Mouse (Mus musculus) neural tube, embryonic 14.5 days (tissue): ENCODE measurements around the gene Usp3. TPM values are rescaled to one million over a fixed set of nuclear protein-coding genes. Genes with fewer than 3 reads are reported as not detected.

Experiments
- ATAC-seq: fragments of 200-750 bp; cut with Nextera tagmentation; 2 replicates; pipeline ENCODE4 v1.8.0; 2017; ENCODE audit warnings: low read depth, mild to moderate bottlenecking, moderate TSS enrichment, moderate library complexity
- H3K27ac ChIP-seq: fragments of 300-500 bp; sonication (generic); 2 replicates; pipeline ENCODE4 v1.5.1; 2014; ENCODE audit warnings: low read depth, mild to moderate bottlenecking, control low read depth, low read length, moderate library complexity, mixed read lengths
- H3K27me3 ChIP-seq: fragments of 300-500 bp; sonication (generic); 2 replicates; pipeline ENCODE4 v1.6.1; 2014; ENCODE audit warnings: low read length; ENCODE audit not compliant: control insufficient read depth, insufficient read depth
- H3K36me3 ChIP-seq: fragments of 300-500 bp; sonication (generic); 2 replicates; pipeline ENCODE4 v1.6.1; 2014; ENCODE audit warnings: low read length, mixed read lengths; ENCODE audit not compliant: control insufficient read depth, insufficient read depth
- H3K4me1 ChIP-seq: fragments of 300-500 bp; sonication (generic); 2 replicates; pipeline ENCODE4 v1.6.1; 2014; ENCODE audit warnings: low read length; ENCODE audit not compliant: control insufficient read depth, insufficient read depth
- H3K4me2 ChIP-seq: fragments of 300-500 bp; sonication (generic); 2 replicates; pipeline ENCODE4 v1.6.1; 2014; ENCODE audit warnings: mild to moderate bottlenecking, low read depth, low read length, control low read depth
- H3K4me3 ChIP-seq: fragments of 300-500 bp; sonication (generic); 2 replicates; pipeline ENCODE4 v1.5.1; 2014; ENCODE audit warnings: low read depth, low read length, control low read depth, mixed read lengths
- H3K9ac ChIP-seq: fragments of 300-500 bp; sonication (generic); replicated peaks from 2 replicates; pipeline ENCODE4 v1.6.1; 2014; ENCODE audit warnings: low read depth, mild to moderate bottlenecking, control low read depth, low read length, mixed read lengths
- H3K9me3 ChIP-seq: fragments of 300-500 bp; sonication (generic); 2 replicates; pipeline ENCODE4 v1.6.1; 2016; ENCODE audit warnings: low read length; ENCODE audit not compliant: control insufficient read depth
- WGBS: fragments of 180-500 bp; shearing (Covaris S2); extraction: QIAGEN DNeasy Blood & Tissue Kit; methylation state at CpG from one replicate; pipeline ENCODE4 v1.1.7; 2014; 5-methylcytosine and 5-hydroxymethylcytosine counted together
- polyA plus RNA-seq: library from polyadenylated mRNA; unstranded; fragments of >200 nt; fragmentation: Nextera tagmentation; extraction: Ambion mirVana; gene quantifications from 2 replicates; pipeline ENCODE4 v1.2.1, GENCODE M21; 2014

Usp3 gene
- polyA plus RNA-seq, 1 experiment from 2014 or later = 73.7 TPM

DNA sequence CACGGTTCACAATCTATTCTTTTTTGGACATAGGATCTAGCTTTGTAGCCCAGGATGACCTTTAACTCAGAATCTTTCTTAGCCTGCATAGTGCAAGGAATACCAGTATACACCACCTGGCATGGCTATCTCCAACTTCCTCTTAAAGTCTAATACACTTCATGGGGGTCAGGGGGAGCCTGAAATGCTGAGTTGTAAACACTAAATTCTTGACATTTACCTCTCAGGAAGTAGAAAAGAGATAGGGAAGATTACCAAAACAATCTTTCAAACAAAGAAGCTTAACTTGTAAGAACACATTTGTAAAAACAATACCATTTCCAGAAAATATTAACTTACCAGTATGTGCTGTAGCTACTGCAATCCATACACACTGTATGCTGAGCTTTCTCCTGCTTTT, 30.7 kb downstream of the Usp3 start:
- no peak overlapping the region for H3K4me2 ChIP-seq
- H3K9me3 ChIP-seq = no peaks in the 10 kb centered on the region
- H3K27ac ChIP-seq = no peak overlapping the region
- H3K9ac ChIP-seq = no peak overlapping the region
- no peaks in the 10 kb centered on the region for H3K36me3 ChIP-seq
- 83% methylated on average over 1 of the region's 1 CpGs for WGBS
- no peak for ATAC-seq
- no peaks in the 10 kb centered on the region for H3K4me1 ChIP-seq
- H3K27me3 ChIP-seq = no peaks in the 10 kb centered on the region
- no peak overlapping the region for H3K4me3 ChIP-seq

DNA sequence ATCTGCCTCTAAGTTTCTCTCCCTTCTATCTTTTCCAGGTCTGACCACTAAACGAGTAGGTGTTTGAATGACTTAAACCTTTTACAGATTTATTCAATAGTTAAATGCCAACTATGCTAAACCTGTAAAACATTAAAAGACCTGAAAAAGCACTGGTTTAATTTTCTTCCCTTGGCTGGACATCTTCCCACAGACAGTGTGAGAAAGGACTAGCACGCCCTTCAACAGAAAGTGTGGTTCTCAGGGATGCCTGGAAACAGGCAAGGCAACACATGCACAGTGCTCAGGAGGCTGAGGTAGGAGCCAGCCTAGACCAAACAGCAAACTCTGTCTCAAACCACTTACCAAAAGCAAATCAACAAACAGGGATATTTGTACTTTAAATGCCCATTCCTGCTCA, 31.4 kb downstream of the Usp3 start:
- no peak overlapping the region for H3K27ac ChIP-seq
- ATAC-seq = no peak
- H3K4me3 ChIP-seq = no peak overlapping the region
- no peaks in the 10 kb centered on the region for H3K27me3 ChIP-seq
- no peak overlapping the region for H3K9ac ChIP-seq
- H3K9me3 ChIP-seq = no peaks in the 10 kb centered on the region
- H3K36me3 ChIP-seq = no peaks in the 10 kb centered on the region
- 94% methylated on average over 2 of the region's 2 CpGs for WGBS
- no peak overlapping the region for H3K4me2 ChIP-seq
- no peaks in the 10 kb centered on the region for H3K4me1 ChIP-seq

DNA sequence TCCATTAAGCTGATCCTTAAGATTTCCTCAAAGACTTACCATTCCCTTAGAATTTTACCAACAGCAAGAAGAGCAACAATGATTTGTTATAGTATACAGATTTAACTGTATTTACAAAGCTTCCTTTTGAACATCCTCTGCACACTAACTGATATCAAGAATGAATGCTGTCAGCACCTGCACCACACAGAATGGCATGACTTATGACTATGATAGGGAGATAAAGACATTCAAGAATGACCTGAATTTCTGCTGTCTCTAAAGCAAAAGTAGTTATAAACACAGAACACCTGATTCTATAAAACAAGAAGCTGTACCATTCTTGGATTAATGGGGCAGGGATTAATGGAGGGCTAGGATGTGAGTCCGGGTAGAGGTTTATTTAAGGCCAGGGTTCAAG, 32.2 kb downstream of the Usp3 start:
- 69% methylated on average over 1 of the region's 1 CpGs for WGBS
- Histone ChIP-seq H3K4me1 (no peaks in the 10 kb centered on the region), H3K27ac (no peak overlapping the region), H3K27me3 (no peaks in the 10 kb centered on the region), H3K36me3 (no peaks in the 10 kb centered on the region), H3K4me2 (no peak overlapping the region), H3K9me3 (no peaks in the 10 kb centered on the region), H3K4me3 (no peak overlapping the region), H3K9ac (no peak overlapping the region)
- ATAC-seq = no peak

DNA sequence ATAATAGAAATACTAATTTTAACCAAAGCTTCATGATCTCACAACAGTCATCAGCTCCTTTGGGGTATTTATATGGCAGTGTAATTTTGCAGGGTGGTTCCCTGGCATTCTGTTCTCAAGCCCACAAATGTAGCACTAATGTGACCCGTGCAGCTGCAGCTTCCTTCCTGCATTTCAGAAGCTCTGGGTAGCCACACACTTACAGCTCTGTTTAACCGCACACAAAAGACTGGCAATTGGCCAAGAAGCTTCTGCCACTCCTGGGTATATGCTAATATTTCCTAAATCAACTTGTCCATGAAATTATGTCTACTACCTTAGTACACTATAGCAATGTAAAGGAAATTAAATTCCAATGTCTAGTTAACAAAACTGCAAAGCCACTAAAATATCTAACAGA, 32.6 kb downstream of the Usp3 start:
- 12% methylated on average over 2 of the region's 2 CpGs for WGBS
- no peaks in the 10 kb centered on the region for H3K36me3 ChIP-seq
- H3K4me2 ChIP-seq = no peak overlapping the region
- no peaks in the 10 kb centered on the region for H3K9me3 ChIP-seq
- H3K9ac ChIP-seq = no peak overlapping the region
- no peak overlapping the region for H3K4me3 ChIP-seq
- ATAC-seq = peak; percentile 51; the same call in 1 of the 2 replicates
- H3K27me3 ChIP-seq = no peaks in the 10 kb centered on the region
- H3K27ac ChIP-seq = no peak overlapping the region
- H3K4me1 ChIP-seq = no peaks in the 10 kb centered on the region

DNA sequence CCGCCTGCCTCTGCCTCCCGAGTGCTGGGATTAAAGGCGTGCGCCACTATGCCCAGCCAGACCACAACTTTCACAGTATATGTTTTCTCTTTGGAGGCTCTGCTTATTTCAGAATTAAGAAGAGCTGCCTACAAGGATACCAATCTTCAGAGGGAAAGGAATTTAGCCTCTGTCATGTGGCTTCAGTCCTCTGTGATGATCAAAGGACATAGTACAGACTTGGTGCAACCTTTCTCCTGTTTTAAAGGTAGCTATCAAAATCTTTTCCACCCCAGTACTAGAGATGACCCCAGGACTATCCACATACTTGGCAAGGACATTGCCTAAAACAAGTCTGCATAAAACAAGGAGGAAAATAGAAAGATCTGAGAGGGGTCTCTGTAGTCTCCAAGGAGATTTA, 34.0 kb downstream of the Usp3 start:
- H3K27ac ChIP-seq = no peak overlapping the region
- no peak overlapping the region for H3K4me3 ChIP-seq
- 96% methylated on average over 4 of the region's 4 CpGs for WGBS
- no peaks in the 10 kb centered on the region for H3K9me3 ChIP-seq
- H3K36me3 ChIP-seq = no peaks in the 10 kb centered on the region
- no peak overlapping the region for H3K9ac ChIP-seq
- no peak overlapping the region for H3K4me2 ChIP-seq
- ATAC-seq = no peak
- H3K4me1 ChIP-seq = no peaks in the 10 kb centered on the region
- H3K27me3 ChIP-seq = no peaks in the 10 kb centered on the region

DNA sequence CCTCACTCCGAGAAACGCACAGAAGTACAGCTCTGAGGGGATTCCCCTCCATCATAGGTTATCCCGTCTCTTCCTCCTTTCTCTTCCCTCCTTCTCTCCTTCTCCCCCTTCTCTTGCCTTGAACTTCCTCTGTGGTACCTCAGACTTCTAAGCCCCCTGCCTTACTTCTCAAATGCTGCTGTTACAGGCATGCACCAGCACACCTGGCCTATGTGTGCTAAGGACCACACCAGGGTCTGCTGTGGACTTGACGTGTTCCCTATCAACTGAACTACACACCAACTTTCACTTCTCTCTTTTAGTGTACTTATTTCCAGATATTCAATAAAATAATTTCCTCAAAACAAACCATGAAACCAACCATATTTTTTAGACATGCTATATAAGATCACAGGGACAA, 50.2 kb downstream of the Usp3 start:
- Histone ChIP-seq H3K4me3 (no peak overlapping the region), H3K27ac (no peak overlapping the region), H3K36me3 (peaks cover 20% of the 10 kb centered on the region), H3K9me3 (no peaks in the 10 kb centered on the region), H3K9ac (no peak overlapping the region), H3K27me3 (no peaks in the 10 kb centered on the region), H3K4me1 (no peaks in the 10 kb centered on the region), H3K4me2 (no peak overlapping the region)
- WGBS = 87% methylated on average over 4 of the region's 4 CpGs
- no peak for ATAC-seq

DNA sequence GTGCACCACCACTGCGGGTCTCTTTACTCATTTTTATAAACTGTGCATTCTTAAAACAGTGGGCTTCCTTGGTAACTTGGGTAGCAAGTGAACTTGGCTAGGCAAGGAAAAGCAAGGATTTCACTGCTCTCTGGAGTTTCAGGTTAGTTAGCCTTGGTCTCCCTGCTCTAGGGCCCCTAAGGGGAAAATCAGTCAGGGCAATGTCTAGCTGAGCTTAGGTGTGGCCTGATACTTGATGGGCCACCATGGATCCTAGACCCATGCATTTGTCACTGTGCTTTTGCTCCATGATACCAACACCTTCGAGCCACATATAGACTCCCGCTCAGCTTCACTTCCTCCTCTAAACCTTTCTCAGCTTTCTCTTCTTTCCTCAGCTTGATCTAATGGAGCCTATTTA, 71.3 kb downstream of the Usp3 start:
- H3K4me2 ChIP-seq = no peak overlapping the region
- no peak overlapping the region for H3K4me3 ChIP-seq
- ATAC-seq = no peak
- 99% methylated on average over 3 of the region's 3 CpGs for WGBS
- H3K27me3 ChIP-seq = no peaks in the 10 kb centered on the region
- H3K36me3 ChIP-seq = peaks cover 56% of the 10 kb centered on the region
- no peak overlapping the region for H3K9ac ChIP-seq
- no peaks in the 10 kb centered on the region for H3K9me3 ChIP-seq
- 0 out of 2 replicates have a peak, but pooled peaks cover 5% of the 10 kb centered on the region for H3K4me1 ChIP-seq
- H3K27ac ChIP-seq = no peak overlapping the region

DNA sequence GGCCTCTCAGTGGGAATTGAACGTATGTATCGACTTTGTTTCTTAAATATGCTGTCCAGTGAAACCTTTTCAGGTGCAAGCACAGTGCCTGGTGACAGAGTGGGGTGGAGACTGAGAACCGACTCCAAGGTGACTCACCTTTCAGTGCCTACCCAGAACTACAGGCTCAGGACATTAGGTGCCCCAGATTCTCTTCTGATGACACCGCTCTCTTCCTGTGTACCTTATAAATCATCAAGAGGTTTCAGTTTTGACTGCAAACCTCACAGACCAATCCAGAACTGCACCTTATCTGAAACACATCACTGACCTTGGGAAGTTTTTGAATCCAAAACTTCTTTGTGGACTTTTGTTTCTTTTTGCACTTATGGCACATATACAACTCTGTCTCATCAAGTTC, 72.6 kb downstream of the Usp3 start:
- H3K9ac ChIP-seq = no peak overlapping the region
- H3K9me3 ChIP-seq = no peaks in the 10 kb centered on the region
- no peak for ATAC-seq
- 95% methylated on average over 4 of the region's 4 CpGs for WGBS
- H3K36me3 ChIP-seq = peaks cover 58% of the 10 kb centered on the region
- 0 out of 2 replicates have a peak, but pooled peaks cover 5% of the 10 kb centered on the region for H3K4me1 ChIP-seq
- H3K4me3 ChIP-seq = no peak overlapping the region
- no peak overlapping the region for H3K27ac ChIP-seq
- H3K27me3 ChIP-seq = no peaks in the 10 kb centered on the region
- H3K4me2 ChIP-seq = no peak overlapping the region

DNA sequence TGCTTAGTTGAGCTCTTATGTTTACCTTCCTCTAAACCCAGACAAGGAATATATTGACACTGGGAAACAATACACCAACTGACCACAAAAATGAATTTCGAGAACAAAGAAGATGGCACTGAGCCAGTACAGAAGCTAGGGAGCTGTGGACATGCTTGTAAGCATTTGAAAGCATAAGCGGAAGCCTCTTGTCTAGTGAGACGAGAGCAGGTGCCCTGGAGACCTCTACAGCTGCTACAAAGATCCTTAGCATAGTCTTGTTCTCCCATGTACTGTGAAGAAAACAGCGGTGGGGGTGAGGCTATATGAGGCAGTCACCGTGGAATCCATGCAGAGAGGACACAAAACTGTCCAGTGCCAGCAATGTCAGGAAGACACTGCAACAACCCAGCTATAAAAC, 74.0 kb downstream of the Usp3 start:
- Histone ChIP-seq H3K4me2 (no peak overlapping the region), H3K4me3 (no peak overlapping the region), H3K9me3 (no peaks in the 10 kb centered on the region), H3K36me3 (peaks cover 51% of the 10 kb centered on the region), H3K4me1 (0 out of 2 replicates have a peak, but pooled peaks cover 5% of the 10 kb centered on the region), H3K27me3 (no peaks in the 10 kb centered on the region), H3K9ac (no peak overlapping the region), H3K27ac (no peak overlapping the region)
- 35% methylated on average over 5 of the region's 5 CpGs for WGBS
- ATAC-seq = no peak

DNA sequence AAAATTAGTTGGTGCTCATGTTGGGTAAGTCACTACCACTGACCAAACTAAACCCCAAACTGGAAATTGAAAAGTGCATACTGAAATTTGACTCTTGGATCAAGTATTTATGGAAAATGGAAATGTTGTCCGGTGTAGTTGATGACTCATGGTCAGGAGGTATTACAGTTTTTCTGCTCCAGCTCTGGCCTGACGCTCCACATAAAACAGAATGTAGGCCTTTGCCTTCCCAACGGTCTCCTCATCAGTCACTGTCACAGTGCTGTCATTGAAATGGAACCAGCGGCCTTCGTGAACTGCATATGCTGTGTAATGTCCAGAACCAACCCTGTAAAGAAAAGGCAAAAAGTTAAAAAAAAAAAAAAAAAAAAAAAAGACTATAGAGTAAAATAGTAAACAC, 74.7 kb downstream of the Usp3 start:
- no peak for ATAC-seq
- no peaks in the 10 kb centered on the region for H3K27me3 ChIP-seq
- 85% methylated on average over 5 of the region's 5 CpGs for WGBS
- 0 out of 2 replicates have a peak, but pooled peaks cover 5% of the 10 kb centered on the region for H3K4me1 ChIP-seq
- H3K4me3 ChIP-seq = no peak overlapping the region
- no peaks in the 10 kb centered on the region for H3K9me3 ChIP-seq
- H3K4me2 ChIP-seq = no peak overlapping the region
- no peak overlapping the region for H3K27ac ChIP-seq
- H3K9ac ChIP-seq = no peak overlapping the region
- peaks cover 52% of the 10 kb centered on the region for H3K36me3 ChIP-seq
